Mouse (Mus musculus) E14TG2a.4 (cell line): Measurements from ENCODE around the gene Tmem89.

Experiments
- CTCF ChIP-seq: conservative IDR thresholded peaks from 2 replicates; pipeline ENCODE4 v1.5.1; 2014; ENCODE audit warnings: low read length
- NANOG ChIP-seq: IDR thresholded peaks from 2 replicates; pipeline ENCODE4 v1.6.1; 2014; ENCODE audit warnings: borderline replicate concordance, low read length, mixed read lengths

DNA sequence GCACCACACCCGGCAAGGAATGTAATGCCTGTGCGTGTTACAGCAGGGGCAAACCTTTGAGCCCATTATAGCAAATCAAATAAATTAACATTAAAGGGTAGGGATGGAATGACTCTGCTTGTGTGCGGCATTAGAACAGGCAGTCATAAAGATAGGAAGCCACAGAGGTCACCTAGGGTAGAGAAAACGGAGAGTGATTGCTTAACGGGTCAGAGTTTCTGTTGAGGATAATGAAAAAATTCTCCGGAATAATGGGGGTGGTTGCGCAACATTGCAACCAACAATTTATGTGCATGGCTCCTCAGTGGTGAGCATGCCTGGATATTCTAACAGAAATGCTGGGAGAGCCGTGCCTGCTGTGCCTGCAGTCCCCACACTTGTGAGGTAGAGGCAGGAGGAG, 11.5 kb downstream of the Tmem89 start:
- TF ChIP-seq CTCF (no peak), NANOG (no peak)
